Mouse (Mus musculus) megakaryocyte, adult 5-6 weeks (primary cell): ENCODE data around the gene Neurl1b. TPM values are rescaled to one million over a fixed set of nuclear protein-coding genes. Genes with fewer than 3 reads are reported as not detected.
A peak's percentile ranks its signal among the peaks of the same experiment; 100 is the strongest.

ENCODE experiments used
- ATAC-seq: 2 replicates; pipeline ENCODE4 v1.8.0; 2016; ENCODE audit warnings: mild to moderate bottlenecking, inconsistent platforms; ENCODE audit not compliant: poor library complexity, severe bottlenecking
- total RNA-seq, 2 experiments: library from RNA; stranded (forward) in 1 of 2; stranded (reverse) in 1 of 2; fragments of 153-499, 151-499 nt in 1 of 2; fragments of 221-1000, 200-1000 nt in 1 of 2; gene quantifications; 2 replicates each; pipeline versions ENCODE4 v1.2.3 to v1.2.4; 2015 to 2017

The Neurl1b gene
- total RNA-seq, 2 experiments from 2014 or later, result 6.9 to 8.5 TPM

- ATAC-seq, result no peak
Measured at GRCm38 (mm10) chr17:26449472-26449871, 34.8 kb downstream of the Neurl1b start.

GRCm38 (mm10) chr17:26451651-26452295 is 37.1 kb downstream of the Neurl1b start:
- peak; percentile 72 for ATAC-seq

- ATAC-seq, result no peak
Measured at GRCm38 (mm10) chr17:26452371-26452972, 37.8 kb downstream of the Neurl1b start.

GRCm38 (mm10) chr17:26457506-26457905 is 42.9 kb downstream of the Neurl1b start:
- no peak for ATAC-seq

GRCm38 (mm10) chr17:26458049-26458448 is 43.4 kb downstream of the Neurl1b start:
- no peak for ATAC-seq

- peak; percentile 83 for ATAC-seq
Measured at GRCm38 (mm10) chr17:26462634-26463170, 48.1 kb downstream of the Neurl1b start.

- no peak for ATAC-seq
Measured at GRCm38 (mm10) chr17:26463432-26463831, 48.8 kb downstream of the Neurl1b start.

GRCm38 (mm10) chr17:26463984-26464383 is 49.4 kb downstream of the Neurl1b start:
- no peak for ATAC-seq

- ATAC-seq, result no peak
Measured at GRCm38 (mm10) chr17:26464481-26464880, 49.9 kb downstream of the Neurl1b start.

GRCm38 (mm10) chr17:26464972-26465371 is 50.3 kb downstream of the Neurl1b start:
- ATAC-seq, result no peak

- peak; percentile 79 for ATAC-seq
Measured at GRCm38 (mm10) chr17:26466741-26467150, 52.1 kb downstream of the Neurl1b start.

GRCm38 (mm10) chr17:26467619-26468018 is 53.0 kb downstream of the Neurl1b start:
- ATAC-seq, result no peak

GRCm38 (mm10) chr17:26468102-26468894 is 53.7 kb downstream of the Neurl1b start:
- no peak for ATAC-seq

GRCm38 (mm10) chr17:26476871-26477270 is 62.2 kb downstream of the Neurl1b start:
- ATAC-seq, result no peak

- ATAC-seq, result no peak
Measured at GRCm38 (mm10) chr17:26478672-26479071, 64.0 kb downstream of the Neurl1b start.

GRCm38 (mm10) chr17:26479619-26480018 is 65.0 kb downstream of the Neurl1b start:
- no peak for ATAC-seq

- ATAC-seq, result 0 out of 2 replicates have a peak, but pooled peaks have one; percentile 69
Measured at GRCm38 (mm10) chr17:26480956-26481355, 66.3 kb downstream of the Neurl1b start.

- ATAC-seq, result no peak
Measured at GRCm38 (mm10) chr17:26484626-26485421, 70.2 kb downstream of the Neurl1b start.

- ATAC-seq, result peak; percentile 59
Measured at GRCm38 (mm10) chr17:26487266-26487665, 72.6 kb downstream of the Neurl1b start.

GRCm38 (mm10) chr17:26487917-26488316 is 73.3 kb downstream of the Neurl1b start:
- no peak for ATAC-seq
